Mouse (Mus musculus) stomach, embryonic 16.5 days (tissue): ENCODE data around the gene Gm10663. TPM values are rescaled to one million over a fixed set of nuclear protein-coding genes. Genes with fewer than 3 reads are reported as not detected.

Experiments
- ATAC-seq: fragments of 200-750 bp; cut with Nextera tagmentation; 2 replicates; pipeline ENCODE4 v1.8.0; 2017; ENCODE audit warnings: moderate number of reproducible peaks, moderate TSS enrichment; ENCODE audit not compliant: insufficient read depth, low FRiP score
- H3K27ac ChIP-seq: fragments of 300-500 bp; sonication (generic); 2 replicates; pipeline ENCODE4 v1.5.1; 2014; ENCODE audit warnings: low read length
- H3K27me3 ChIP-seq: fragments of 300-500 bp; sonication (generic); 2 replicates; pipeline ENCODE4 v1.6.1; 2014; ENCODE audit warnings: low read length, control low read depth, mixed read lengths; ENCODE audit not compliant: control insufficient read depth, insufficient read depth
- H3K36me3 ChIP-seq: fragments of 300-500 bp; sonication (generic); 2 replicates; pipeline ENCODE4 v1.6.1; 2014; ENCODE audit warnings: low read length; ENCODE audit not compliant: control insufficient read depth, insufficient read depth
- H3K4me1 ChIP-seq: fragments of 300-500 bp; sonication (generic); 2 replicates; pipeline ENCODE4 v1.6.1; 2014; ENCODE audit warnings: low read length, control low read depth, mixed read lengths; ENCODE audit not compliant: control insufficient read depth, insufficient read depth
- H3K4me2 ChIP-seq: fragments of 300-500 bp; sonication (generic); 2 replicates; pipeline ENCODE4 v1.6.1; 2014; ENCODE audit warnings: low read depth, low read length, mixed read lengths
- H3K4me3 ChIP-seq: fragments of 300-500 bp; sonication (generic); replicated peaks from 2 replicates; pipeline ENCODE4 v1.5.1; 2014; ENCODE audit warnings: mild to moderate bottlenecking, low read length
- H3K9ac ChIP-seq: fragments of 300-500 bp; sonication (generic); 2 replicates; pipeline ENCODE4 v1.6.1; 2014; ENCODE audit warnings: low read length
- H3K9me3 ChIP-seq: fragments of 300-500 bp; sonication (generic); replicated peaks from 2 replicates; pipeline ENCODE4 v1.6.1; 2016; ENCODE audit warnings: low read length, control low read depth; ENCODE audit not compliant: control insufficient read depth
- WGBS: fragments of 180-500 bp; shearing (Covaris S2); extraction: QIAGEN DNeasy Blood & Tissue Kit; methylation state at CpG from one replicate; pipeline ENCODE4 v1.1.7; 2014; 5-methylcytosine and 5-hydroxymethylcytosine counted together
- polyA plus RNA-seq: library from polyadenylated mRNA; unstranded; fragments of >200 nt; fragmentation: Nextera tagmentation; extraction: Ambion mirVana; gene quantifications from 2 replicates; pipeline ENCODE4 v1.2.1, GENCODE M21; 2015

Gm10663 gene
- polyA plus RNA-seq, 1 experiment from 2014 or later: not detected

GRCm38 (mm10) chr8:65047193-65047592 is 27.6 kb upstream of the Gm10663 start:
- ATAC-seq: no peak
- WGBS: 87% methylated on average over 4 of the region's 4 CpGs
- H3K4me1 ChIP-seq: no peaks in the 10 kb centered on the region
- H3K9ac ChIP-seq: no peak overlapping the region
- H3K9me3 ChIP-seq: no peaks in the 10 kb centered on the region
- H3K4me3 ChIP-seq: no peak overlapping the region
- H3K36me3 ChIP-seq: no peaks in the 10 kb centered on the region
- H3K27ac ChIP-seq: no peak overlapping the region
- no peak overlapping the region for H3K4me2 ChIP-seq
- H3K27me3 ChIP-seq: no peaks in the 10 kb centered on the region

- no peaks in the 10 kb centered on the region for H3K36me3 ChIP-seq
- H3K27ac ChIP-seq: no peak overlapping the region
- H3K9me3 ChIP-seq: no peaks in the 10 kb centered on the region
- H3K9ac ChIP-seq: no peak overlapping the region
- H3K4me3 ChIP-seq: no peak overlapping the region
- no peaks in the 10 kb centered on the region for H3K27me3 ChIP-seq
- no peak overlapping the region for H3K4me2 ChIP-seq
- ATAC-seq: no peak
- no peaks in the 10 kb centered on the region for H3K4me1 ChIP-seq
- 88% methylated on average over 4 of the region's 4 CpGs for WGBS
These were observed 27.0 kb upstream of the Gm10663 start for GRCm38 (mm10) chr8:65047801-65048200.

DNA sequence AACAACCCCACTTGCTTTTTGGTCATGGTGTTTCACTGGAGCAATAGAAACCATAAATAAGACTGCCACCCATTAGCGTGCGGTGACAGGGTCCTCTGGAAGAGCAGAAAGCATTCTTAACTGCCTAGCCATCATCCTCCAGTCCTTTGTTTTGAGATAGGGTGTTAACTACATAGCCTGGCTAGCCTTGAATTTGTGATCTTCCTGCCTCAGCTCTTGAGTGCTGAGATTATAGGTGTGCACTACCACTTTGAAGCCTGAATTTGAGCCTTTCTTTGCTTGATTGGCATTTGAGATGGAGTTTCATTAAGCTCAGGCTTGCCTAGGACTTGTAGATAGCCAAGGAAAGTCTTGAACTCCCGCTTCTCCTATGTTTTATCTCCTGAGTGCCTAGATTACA is 21.3 kb upstream of the Gm10663 start:
- Histone ChIP-seq H3K4me1 (no peaks in the 10 kb centered on the region), H3K4me3 (no peak overlapping the region), H3K36me3 (no peaks in the 10 kb centered on the region), H3K9ac (no peak overlapping the region), H3K4me2 (no peak overlapping the region), H3K27ac (no peak overlapping the region), H3K27me3 (no peaks in the 10 kb centered on the region), H3K9me3 (no peaks in the 10 kb centered on the region)
- WGBS: 86% methylated on average over 3 of the region's 3 CpGs
- ATAC-seq: no peak

- WGBS: 43% methylated on average over 5 of the region's 5 CpGs
- no peak for ATAC-seq
- Histone ChIP-seq H3K9me3 (no peaks in the 10 kb centered on the region), H3K4me2 (no peak overlapping the region), H3K4me3 (no peak overlapping the region), H3K27ac (no peak overlapping the region), H3K36me3 (no peaks in the 10 kb centered on the region), H3K9ac (no peak overlapping the region), H3K27me3 (no peaks in the 10 kb centered on the region), H3K4me1 (no peaks in the 10 kb centered on the region)
These were observed 20.9 kb upstream of the Gm10663 start for GRCm38 (mm10) chr8:65053968-65054367.

GRCm38 (mm10) chr8:65056722-65057121 is 18.1 kb upstream of the Gm10663 start:
- ATAC-seq: no peak
- 87% methylated on average over 4 of the region's 4 CpGs for WGBS

DNA sequence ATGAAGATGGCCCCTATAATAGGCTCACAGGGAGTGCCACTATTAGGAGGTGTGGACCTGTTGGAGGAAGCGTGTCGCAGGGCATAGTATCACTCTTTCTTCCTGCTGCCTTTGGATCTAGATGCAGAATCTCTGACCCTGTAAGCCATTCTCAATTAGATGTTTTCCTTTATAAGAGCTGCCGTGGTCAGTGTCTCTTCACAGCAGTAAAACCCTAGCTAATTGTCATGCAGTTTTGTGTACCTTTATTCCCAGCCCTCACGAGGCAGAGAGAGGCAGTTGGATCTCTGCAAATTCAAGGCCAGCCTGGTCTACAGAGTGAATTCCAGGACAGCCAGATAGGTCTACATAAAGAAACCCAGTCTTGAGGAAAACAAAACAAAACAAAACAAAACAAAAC is 12.6 kb upstream of the Gm10663 start:
- WGBS: 80% methylated on average over 4 of the region's 4 CpGs
- H3K27me3 ChIP-seq: no peaks in the 10 kb centered on the region
- ATAC-seq: no peak

More at GRCm38 (mm10) chr8:65056722-65057121, 18.1 kb upstream of the Gm10663 start:
- no peaks in the 10 kb centered on the region for H3K27me3 ChIP-seq
- no peaks in the 10 kb centered on the region for H3K4me1 ChIP-seq
- H3K4me3 ChIP-seq: no peak overlapping the region
- no peak overlapping the region for H3K27ac ChIP-seq
- H3K4me2 ChIP-seq: no peak overlapping the region
- H3K9ac ChIP-seq: no peak overlapping the region
- no peaks in the 10 kb centered on the region for H3K9me3 ChIP-seq
- no peaks in the 10 kb centered on the region for H3K36me3 ChIP-seq

DNA sequence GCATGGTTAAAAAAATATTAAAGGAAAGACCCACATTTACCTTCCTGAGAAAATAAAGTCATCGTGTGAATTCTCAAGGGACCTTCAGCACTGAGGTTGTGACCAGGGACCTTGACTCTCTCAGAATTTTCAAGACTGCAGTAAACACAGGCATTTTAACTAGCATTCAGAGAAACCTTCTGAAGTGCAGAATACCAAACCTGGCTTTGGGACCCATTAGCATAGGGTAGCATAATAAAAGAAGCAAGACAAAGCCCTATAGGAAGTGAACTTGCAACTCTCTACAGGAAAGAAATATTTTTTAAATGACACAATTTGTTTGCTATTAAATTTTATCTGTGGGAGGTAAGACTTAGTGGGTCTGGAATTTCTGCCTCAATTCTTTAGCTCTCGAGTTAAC is 10.8 kb upstream of the Gm10663 start:
- Histone ChIP-seq H3K36me3 (no peaks in the 10 kb centered on the region), H3K9ac (no peak overlapping the region), H3K4me3 (no peak overlapping the region), H3K27ac (no peak overlapping the region), H3K9me3 (no peaks in the 10 kb centered on the region), H3K4me1 (no peaks in the 10 kb centered on the region), H3K27me3 (no peaks in the 10 kb centered on the region), H3K4me2 (no peak overlapping the region)
- no peak for ATAC-seq
- WGBS: 57% methylated on average over 2 of the region's 2 CpGs

More for the DNA sequence above, 12.6 kb upstream of the Gm10663 start:
- no peak overlapping the region for H3K4me2 ChIP-seq
- no peaks in the 10 kb centered on the region for H3K36me3 ChIP-seq
- H3K4me1 ChIP-seq: no peaks in the 10 kb centered on the region
- H3K9ac ChIP-seq: no peak overlapping the region
- no peaks in the 10 kb centered on the region for H3K9me3 ChIP-seq
- no peak overlapping the region for H3K27ac ChIP-seq
- no peak overlapping the region for H3K4me3 ChIP-seq

GRCm38 (mm10) chr8:65065622-65066021 is 9.2 kb upstream of the Gm10663 start:
- H3K9me3 ChIP-seq: no peaks in the 10 kb centered on the region
- no peak overlapping the region for H3K9ac ChIP-seq
- no peaks in the 10 kb centered on the region for H3K27me3 ChIP-seq
- H3K27ac ChIP-seq: no peak overlapping the region
- H3K4me3 ChIP-seq: no peak overlapping the region
- no peaks in the 10 kb centered on the region for H3K36me3 ChIP-seq
- no peak for ATAC-seq
- H3K4me1 ChIP-seq: no peaks in the 10 kb centered on the region
- 97% methylated on average over 3 of the region's 3 CpGs for WGBS
- H3K4me2 ChIP-seq: no peak overlapping the region

DNA sequence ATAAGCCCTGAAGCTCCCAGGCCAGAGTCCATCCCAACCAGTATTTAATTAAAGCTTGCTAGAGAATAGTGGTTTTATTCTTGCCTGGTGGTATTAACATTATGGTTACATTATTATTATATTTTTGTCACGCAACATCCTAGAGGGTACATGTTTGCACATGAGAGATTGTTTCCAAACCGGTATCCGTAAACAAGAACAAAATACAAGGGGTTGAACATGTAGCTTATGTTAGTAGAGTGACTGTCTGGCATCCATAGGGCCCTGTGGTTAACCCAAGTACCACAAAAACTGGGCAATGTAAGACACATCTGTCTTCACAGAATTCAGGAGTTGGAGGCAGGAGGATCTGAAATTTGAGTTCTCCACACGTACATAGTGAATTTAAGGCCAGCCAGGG is 7.8 kb upstream of the Gm10663 start:
- Histone ChIP-seq H3K27me3 (no peaks in the 10 kb centered on the region), H3K9ac (no peak overlapping the region), H3K36me3 (no peaks in the 10 kb centered on the region), H3K4me1 (no peaks in the 10 kb centered on the region), H3K9me3 (no peaks in the 10 kb centered on the region), H3K4me3 (no peak overlapping the region), H3K27ac (no peak overlapping the region), H3K4me2 (no peak overlapping the region)
- WGBS: 92% methylated on average over 4 of the region's 4 CpGs
- ATAC-seq: no peak
